ENCODE assay signal across 19 mouse cellular contexts in genomic region chr12:76897006-76897405, GRCm38 (mm10).
"Had no signal": no experiment of that assay in that cellular context is flagged by ENCODE, and none has a peak within 500 bp of the region (broad histone marks: within the 10 kb centered on the region; RNA-seq: fewer than 3 reads in every experiment).

No protein-coding gene starts in this region.

- H3K27me3 ChIP-seq: limb, embryonic 12.5 days; midbrain, embryonic 12.5 days; midbrain, embryonic 15.5 days; neural tube, embryonic 13.5 days had no signal

- H3K4me2 ChIP-seq: limb, embryonic 12.5 days; lung, embryonic 14.5 days; midbrain, embryonic 12.5 days; midbrain, embryonic 15.5 days; neural tube, embryonic 13.5 days had no signal

- H3K4me3 ChIP-seq: left cerebral cortex, adult 2 months; limb, embryonic 12.5 days; midbrain, embryonic 12.5 days; midbrain, embryonic 15.5 days; neural tube, embryonic 13.5 days had no signal

- ATAC-seq: liver, postnatal 0 days; lung, postnatal 0 days; midbrain, embryonic 15.5 days had no signal

- H3K27ac ChIP-seq: left cerebral cortex, adult 2 months; limb, embryonic 12.5 days; liver, embryonic 14.5 days; macrophage; midbrain, embryonic 12.5 days; midbrain, embryonic 15.5 days; neural tube, embryonic 13.5 days; stomach, postnatal 0 days had no signal

- DNase-seq: kidney, adult 2 months; kidney, postnatal 10 days; kidney, postnatal 36 days; layer of hippocampus, postnatal 36 days; liver, postnatal 0 days; lung, embryonic 14.5 days; retina, postnatal 1 day; thymus, adult 2 months; thymus, postnatal 14 days; thymus, postnatal 4 days had no signal

- H3K9ac ChIP-seq: limb, embryonic 12.5 days; liver, embryonic 14.5 days; liver, postnatal 0 days; lung, embryonic 14.5 days; midbrain, embryonic 12.5 days; midbrain, embryonic 15.5 days; neural tube, embryonic 13.5 days had no signal

- H3K9me3 ChIP-seq: limb, embryonic 12.5 days; midbrain, embryonic 12.5 days; midbrain, embryonic 15.5 days; neural tube, embryonic 13.5 days had no signal
